Mouse (Mus musculus): ENCODE results near the gene Gja4. TPM values are rescaled to one million over a fixed set of nuclear protein-coding genes. Genes with fewer than 3 reads are reported as not detected.

Gja4 gene
- polyA plus RNA-seq, 1 experiment from 2014 or later = 2.2 TPM

DNA sequence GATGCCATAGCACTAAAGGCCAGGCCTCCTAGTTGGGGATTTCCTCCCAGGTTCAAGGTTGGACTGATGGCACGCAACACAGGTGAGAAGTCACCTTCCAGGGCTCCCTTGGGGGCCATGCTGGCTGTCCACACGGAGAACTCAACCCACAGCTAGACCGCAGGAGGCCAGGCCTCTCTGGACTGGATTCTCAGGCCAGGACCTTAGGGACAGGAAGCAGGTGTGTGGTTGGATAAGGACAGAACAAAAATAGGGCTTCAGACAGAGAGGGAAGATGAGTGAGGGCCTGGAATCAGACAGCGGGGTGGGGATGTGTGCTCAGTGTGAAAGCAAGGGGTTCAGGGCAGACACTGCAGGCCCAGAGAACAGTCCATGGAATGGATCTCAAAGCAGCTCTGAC, 26.9 kb downstream of the Gja4 start:
- no peak overlapping the region for H3K4me3 ChIP-seq (replicated peaks)
- no peak overlapping the region for H3K27ac ChIP-seq (replicated peaks)
- H3K36me3 ChIP-seq (replicated peaks) = no peaks in the 10 kb centered on the region
- H3K9me3 ChIP-seq (replicated peaks) = no peaks in the 10 kb centered on the region
- H3K4me2 ChIP-seq = no peak overlapping the region
- ATAC-seq (ENCODE audit: insufficient read depth) = no peak
- H3K9ac ChIP-seq = no peak overlapping the region
- H3K4me1 ChIP-seq (replicated peaks) = no peaks in the 10 kb centered on the region
- 28% methylated on average over 4 of the region's 4 CpGs for WGBS (ENCODE audit: insufficient replicate concordance)
- H3K27me3 ChIP-seq = no peaks in the 10 kb centered on the region

DNA sequence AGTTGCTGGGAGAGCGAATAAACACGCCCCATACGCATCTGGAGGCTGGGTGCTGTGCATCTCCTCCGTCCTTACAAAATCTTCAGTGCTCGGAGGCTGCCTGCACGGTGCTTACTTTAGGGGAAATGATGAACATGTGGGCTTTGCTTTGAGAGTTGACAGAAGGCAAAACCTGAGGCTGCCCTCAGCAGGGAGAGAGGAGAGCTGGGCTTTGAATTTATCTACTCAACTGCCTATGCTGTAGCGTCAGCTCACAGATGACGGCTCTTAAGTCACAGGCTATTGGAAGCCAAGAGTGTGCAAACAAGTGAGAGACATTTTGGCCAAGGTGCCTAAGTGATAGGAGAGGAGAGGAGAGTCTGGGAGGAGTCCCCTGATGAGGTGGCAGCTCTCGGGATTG, 34.6 kb downstream of the Gja4 start:
- 59% methylated on average over 9 of the region's 9 CpGs for WGBS (ENCODE audit: insufficient replicate concordance)
- H3K9ac ChIP-seq = no peak overlapping the region
- no peak for ATAC-seq (ENCODE audit: insufficient read depth)

DNA sequence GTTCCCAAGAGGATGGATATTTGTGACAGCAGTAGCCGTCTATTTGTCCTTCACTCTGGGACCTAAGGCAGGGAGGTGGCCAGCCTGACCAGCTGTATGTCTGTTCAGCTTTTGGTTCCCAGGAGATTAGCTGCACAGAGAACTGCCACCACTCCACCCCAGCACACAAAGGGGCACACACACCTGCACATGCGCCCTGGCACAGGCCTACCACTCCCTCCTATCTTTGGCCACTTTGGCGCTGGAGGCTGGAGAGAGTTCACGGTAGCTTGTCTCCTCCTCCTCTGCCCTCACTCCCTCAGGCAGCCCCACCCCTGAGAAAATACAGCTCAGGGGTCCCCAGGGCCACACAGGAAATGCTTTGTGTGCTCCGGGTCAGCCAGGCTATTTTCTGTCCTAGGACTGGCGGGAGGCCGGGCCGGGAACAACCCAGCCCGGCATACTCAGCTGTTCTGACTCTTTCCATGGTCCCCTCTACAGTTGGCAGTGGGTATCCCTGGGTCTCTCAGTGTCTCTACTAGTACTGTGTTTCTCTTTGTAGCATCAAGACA, 35.3 kb downstream of the Gja4 start:
- Histone ChIP-seq H3K9ac (no peak overlapping the region), H3K4me2 (no peak overlapping the region), H3K27me3 (no peaks in the 10 kb centered on the region), H3K27ac (replicated peaks) (no peak overlapping the region), H3K4me1 (replicated peaks) (no peaks in the 10 kb centered on the region), H3K36me3 (replicated peaks) (no peaks in the 10 kb centered on the region), H3K4me3 (replicated peaks) (no peak overlapping the region), H3K9me3 (replicated peaks) (no peaks in the 10 kb centered on the region)
- 43% methylated on average over 9 of the region's 9 CpGs for WGBS (ENCODE audit: insufficient replicate concordance)
- ATAC-seq (ENCODE audit: insufficient read depth) = no peak

More for the DNA sequence above, 34.6 kb downstream of the Gja4 start:
- H3K4me1 ChIP-seq (replicated peaks) = no peaks in the 10 kb centered on the region
- no peaks in the 10 kb centered on the region for H3K36me3 ChIP-seq (replicated peaks)
- no peak overlapping the region for H3K4me3 ChIP-seq (replicated peaks)
- no peak overlapping the region for H3K4me2 ChIP-seq
- no peaks in the 10 kb centered on the region for H3K9me3 ChIP-seq (replicated peaks)
- H3K27me3 ChIP-seq = no peaks in the 10 kb centered on the region
- H3K27ac ChIP-seq (replicated peaks) = no peak overlapping the region

DNA sequence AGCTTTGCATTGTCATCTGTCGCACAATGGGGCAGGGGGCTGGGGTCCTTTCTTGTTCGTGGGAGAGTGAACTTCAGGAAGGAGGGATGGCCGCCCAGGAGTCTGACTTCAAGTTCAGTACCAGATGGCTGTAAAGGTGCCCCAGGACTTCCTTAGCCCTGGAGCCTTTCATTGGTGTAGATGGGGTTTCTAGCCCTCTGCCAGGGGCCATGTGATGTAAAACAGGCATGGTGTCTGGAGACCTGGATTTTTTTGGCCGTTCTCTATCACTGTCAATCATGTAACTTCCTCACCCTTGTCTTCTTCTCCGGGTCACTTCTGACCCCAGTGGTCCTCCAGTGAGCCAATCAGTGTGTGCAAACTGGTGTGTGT, 49.7 kb downstream of the Gja4 start:
- Histone ChIP-seq H3K9me3 (replicated peaks) (no peaks in the 10 kb centered on the region), H3K36me3 (replicated peaks) (no peaks in the 10 kb centered on the region), H3K4me2 (no peak overlapping the region), H3K4me1 (replicated peaks) (no peaks in the 10 kb centered on the region), H3K4me3 (replicated peaks) (no peak overlapping the region), H3K27me3 (no peaks in the 10 kb centered on the region), H3K9ac (no peak overlapping the region), H3K27ac (replicated peaks) (no peak overlapping the region)
- ATAC-seq (ENCODE audit: insufficient read depth) = no peak
- WGBS (ENCODE audit: insufficient replicate concordance) = 29% methylated on average over 5 of the region's 5 CpGs

DNA sequence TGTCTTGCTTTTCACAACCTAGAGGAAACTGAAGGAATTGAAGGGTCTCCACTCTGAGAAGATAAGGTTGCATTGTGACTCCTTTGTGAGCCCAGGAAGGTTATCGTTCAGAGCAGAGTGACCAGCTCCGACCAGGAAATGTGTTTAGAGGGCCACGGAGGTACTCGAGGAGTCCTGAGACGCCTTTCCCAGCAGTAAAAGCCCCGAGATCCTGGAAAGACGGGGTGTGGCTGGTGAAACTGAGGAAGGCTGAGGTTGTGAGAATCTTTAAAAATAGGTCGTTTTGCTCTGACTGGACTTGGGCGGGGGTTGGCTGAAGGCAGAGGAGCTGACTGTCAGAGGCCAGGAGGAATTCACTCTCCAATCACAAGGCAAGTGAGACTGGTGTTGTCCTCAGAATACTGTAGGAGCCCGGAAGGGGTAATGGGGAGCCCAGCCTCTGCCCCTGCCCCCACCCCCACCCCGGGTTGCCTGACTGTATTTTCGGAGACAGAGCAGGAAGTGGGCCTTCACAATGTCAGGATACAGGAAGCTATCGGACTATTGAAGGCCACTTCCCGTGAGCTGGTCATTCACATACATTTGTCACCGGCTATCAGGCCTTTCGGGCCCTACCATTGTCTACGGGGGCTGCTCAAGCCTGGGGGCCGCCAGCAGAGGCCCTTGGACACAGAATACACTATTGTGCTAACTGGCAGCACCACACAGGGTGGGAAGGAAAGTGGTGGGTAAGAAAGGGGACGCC, 50.2 kb downstream of the Gja4 start:
- Histone ChIP-seq H3K9me3 (replicated peaks) (no peaks in the 10 kb centered on the region), H3K36me3 (replicated peaks) (no peaks in the 10 kb centered on the region), H3K4me1 (replicated peaks) (no peaks in the 10 kb centered on the region), H3K4me2 (no peak overlapping the region), H3K9ac (no peak overlapping the region), H3K27me3 (no peaks in the 10 kb centered on the region), H3K27ac (replicated peaks) (no peak overlapping the region), H3K4me3 (replicated peaks) (no peak overlapping the region)
- WGBS (ENCODE audit: insufficient replicate concordance) = 24% methylated on average over 19 of the region's 19 CpGs
- ATAC-seq (ENCODE audit: insufficient read depth) = peak; percentile 62

DNA sequence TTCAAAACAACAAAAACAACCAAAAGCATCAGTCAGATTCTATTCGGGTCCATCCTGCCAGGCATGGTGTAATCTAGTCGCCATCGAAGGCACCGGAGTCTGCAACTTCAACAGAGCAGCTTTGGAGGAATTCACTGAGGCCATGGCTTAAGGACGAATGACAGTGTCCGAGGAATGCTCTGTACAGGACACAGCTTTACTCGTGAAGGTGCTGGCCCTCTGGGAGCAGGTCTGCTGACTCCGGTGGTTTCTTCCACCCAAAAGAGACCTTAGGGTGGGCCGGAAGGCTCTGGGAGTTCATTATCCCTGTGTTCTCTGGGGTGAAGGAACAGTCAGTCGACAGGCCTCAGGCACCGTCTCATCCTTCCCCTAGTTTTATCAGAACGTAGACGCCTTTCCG, 52.2 kb downstream of the Gja4 start:
- H3K27me3 ChIP-seq = peaks cover 3% of the 10 kb centered on the region; the same call in 1 of the 2 replicates
- no peaks in the 10 kb centered on the region for H3K9me3 ChIP-seq (replicated peaks)
- 72% methylated on average over 14 of the region's 14 CpGs for WGBS (ENCODE audit: insufficient replicate concordance)
- no peak overlapping the region for H3K27ac ChIP-seq (replicated peaks)
- ATAC-seq (ENCODE audit: insufficient read depth) = no peak
- H3K4me2 ChIP-seq = no peak overlapping the region
- no peaks in the 10 kb centered on the region for H3K4me1 ChIP-seq (replicated peaks)
- no peak overlapping the region for H3K4me3 ChIP-seq (replicated peaks)
- H3K9ac ChIP-seq = no peak overlapping the region
- no peaks in the 10 kb centered on the region for H3K36me3 ChIP-seq (replicated peaks)

Other genes with a start within 250 kb of the Gja4 start
- gene Zmym6, start 236.7 kb downstream of the Gja4 start, polyA plus RNA-seq (2015; fragmentation: Nextera tagmentation; extraction: Ambion mirVana) = 2.5 and 2.8 TPM in 2 replicates
- 8.0 and 8.3 TPM in 2 replicates for gene Tmem35b, start 190.3 kb downstream of the Gja4 start, polyA plus RNA-seq (2015; fragmentation: Nextera tagmentation; extraction: Ambion mirVana)
- gene Dlgap3, start 144.8 kb downstream of the Gja4 start, polyA plus RNA-seq (2015; fragmentation: Nextera tagmentation; extraction: Ambion mirVana) = 0.20 and 0.40 TPM in 2 replicates
- 26.2 and 27.1 TPM in 2 replicates for gene Smim12, start 70.3 kb downstream of the Gja4 start, polyA plus RNA-seq (2015; fragmentation: Nextera tagmentation; extraction: Ambion mirVana)
- 0.18 and 0.24 TPM in 2 replicates for gene Gjb3, start 16.8 kb upstream of the Gja4 start, polyA plus RNA-seq (2015; fragmentation: Nextera tagmentation; extraction: Ambion mirVana)
- gene Gjb4, start 40.0 kb upstream of the Gja4 start, polyA plus RNA-seq (2015; fragmentation: Nextera tagmentation; extraction: Ambion mirVana) = not detected in 2 replicates
- 0.07 TPM in 1 of 2 replicates, not detected in the other for gene Gjb5, start 44.1 kb upstream of the Gja4 start, polyA plus RNA-seq (2015; fragmentation: Nextera tagmentation; extraction: Ambion mirVana)